Mouse (Mus musculus): ENCODE measurements around the gene Acsf2. TPM values are rescaled to one million over a fixed set of nuclear protein-coding genes. Genes with fewer than 3 reads are reported as not detected.

Acsf2 gene
- polyA plus RNA-seq, 1 experiment from 2014 or later, result 4.1 TPM

- no peak overlapping the region for H3K4me3 ChIP-seq
- H3K36me3 ChIP-seq (replicated peaks), result peaks cover 17% of the 10 kb centered on the region
- H3K27ac ChIP-seq (replicated peaks), result no peak overlapping the region
- no peaks in the 10 kb centered on the region for H3K27me3 ChIP-seq (replicated peaks; ENCODE audit: low read depth, poor library complexity, severe bottlenecking)
- WGBS, result 61% methylated on average over 8 of the region's 8 CpGs
- DNase-seq (ENCODE audit: low spot score), result no peak
- H3K4me1 ChIP-seq, result peaks cover 8% of the 10 kb centered on the region
- no peaks in the 10 kb centered on the region for H3K9me3 ChIP-seq
Measured at GRCm38 (mm10) chr11:94538733-94539292, 62.9 kb downstream of the Acsf2 start.

GRCm38 (mm10) chr11:94533171-94533570, 68.5 kb downstream of the Acsf2 start:
- no peak overlapping the region for H3K4me3 ChIP-seq
- WGBS, result 81% methylated on average over 8 of the region's 8 CpGs

DNA sequence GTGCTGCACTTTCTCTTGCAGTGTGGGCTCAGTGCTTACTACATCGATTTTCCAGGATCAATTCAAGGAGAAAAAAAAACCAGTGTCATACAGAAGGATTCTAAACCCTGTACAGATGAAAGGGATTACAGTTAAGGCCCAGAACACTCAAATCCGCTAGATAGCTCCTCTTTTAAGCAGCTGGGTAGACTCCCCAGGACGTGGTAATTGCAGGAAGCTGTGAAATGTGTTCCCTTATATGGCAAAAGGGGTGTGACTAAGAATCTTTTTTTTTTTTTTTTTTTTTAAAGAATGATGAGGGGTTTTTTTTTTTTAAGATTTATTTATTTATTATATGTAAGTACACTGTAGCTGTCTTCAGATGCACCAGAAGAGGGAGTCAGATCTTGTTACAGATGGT, 72.8 kb downstream of the Acsf2 start:
- no peak overlapping the region for H3K4me3 ChIP-seq
- no peaks in the 10 kb centered on the region for H3K36me3 ChIP-seq (replicated peaks)
- DNase-seq (ENCODE audit: low spot score), result no peak
- H3K27ac ChIP-seq (replicated peaks), result no peak overlapping the region
- H3K4me1 ChIP-seq, result peaks cover 30% of the 10 kb centered on the region
- 49% methylated on average over 3 of the region's 3 CpGs for WGBS
- H3K27me3 ChIP-seq (replicated peaks; ENCODE audit: low read depth, poor library complexity, severe bottlenecking), result no peaks in the 10 kb centered on the region
- H3K9me3 ChIP-seq, result no peaks in the 10 kb centered on the region

More at GRCm38 (mm10) chr11:94533171-94533570, 68.5 kb downstream of the Acsf2 start:
- Histone ChIP-seq H3K36me3 (replicated peaks) (no peaks in the 10 kb centered on the region), H3K9me3 (no peaks in the 10 kb centered on the region), H3K27me3 (replicated peaks; ENCODE audit: low read depth, poor library complexity, severe bottlenecking) (no peaks in the 10 kb centered on the region), H3K4me1 (peaks cover 6% of the 10 kb centered on the region), H3K27ac (replicated peaks) (no peak overlapping the region)
- DNase-seq (ENCODE audit: low spot score), result no peak

DNA sequence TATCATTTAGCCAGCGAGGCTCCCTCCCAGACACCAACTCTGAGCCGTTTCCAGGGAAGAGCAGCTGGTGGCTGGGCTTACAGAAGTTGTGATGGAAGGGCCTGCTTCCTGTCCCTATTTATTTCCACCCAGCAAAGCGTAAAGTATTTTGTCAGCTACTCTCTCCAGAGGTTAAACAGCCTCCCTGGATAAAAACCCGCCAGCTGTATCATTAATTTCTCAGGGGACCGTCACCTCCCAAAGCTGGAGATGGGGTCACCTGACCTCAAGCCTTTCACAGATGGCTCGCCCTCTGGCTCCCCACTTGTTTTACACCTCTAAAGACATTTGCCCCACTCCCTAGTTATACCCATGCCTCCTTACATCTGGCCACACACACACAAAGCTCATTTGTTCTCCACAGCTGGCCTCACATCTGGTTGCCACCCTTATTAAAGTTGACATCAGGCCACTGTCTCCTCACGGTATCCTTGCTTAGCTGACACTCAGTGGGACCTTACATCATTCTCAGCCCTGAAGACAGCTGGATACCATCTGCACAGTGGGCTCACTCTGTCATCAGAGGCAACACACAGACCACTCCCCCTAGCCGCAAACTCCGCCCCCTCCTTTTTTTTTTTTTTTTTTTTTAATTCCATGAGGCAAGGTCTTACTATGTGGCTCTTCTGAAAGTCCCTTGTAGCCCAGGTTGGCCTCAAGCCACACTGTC, 75.3 kb downstream of the Acsf2 start:
- whole genome bisulfite sequencing, result 33% methylated on average over 9 of the region's 9 CpGs
- 0 out of 2 replicates have a peak overlapping the region, but pooled peaks have one; percentile 24 for H3K27ac ChIP-seq (replicated peaks)

GRCm38 (mm10) chr11:94521219-94521843, 80.3 kb downstream of the Acsf2 start, which contains the start of gene Mycbpap:
Mycbpap (minus strand) TSS chr11:94521742.
- Histone ChIP-seq H3K27me3 (replicated peaks; ENCODE audit: low read depth, poor library complexity, severe bottlenecking) (peaks cover 12% of the 10 kb centered on the region; the same call in 1 of the 2 replicates), H3K27ac (replicated peaks) (peak within 1 kb of the TSS; percentile 86), H3K4me3 (peak within 1 kb of the TSS; percentile 67), H3K9me3 (no peaks in the 10 kb centered on the region), H3K36me3 (replicated peaks) (no peaks in the 10 kb centered on the region), H3K4me1 (peaks cover 44% of the 10 kb centered on the region)
- WGBS, result under 1% methylated on average over 42 of the region's 42 CpGs
- DNase-seq (ENCODE audit: low spot score), result peak; percentile 80

More for the DNA sequence above, 75.3 kb downstream of the Acsf2 start:
- Histone ChIP-seq H3K4me3 (no peak overlapping the region), H3K36me3 (replicated peaks) (no peaks in the 10 kb centered on the region), H3K9me3 (no peaks in the 10 kb centered on the region), H3K27me3 (replicated peaks; ENCODE audit: low read depth, poor library complexity, severe bottlenecking) (peaks cover 12% of the 10 kb centered on the region; the same call in 1 of the 2 replicates), H3K4me1 (peaks cover 31% of the 10 kb centered on the region)
- DNase-seq (ENCODE audit: low spot score), result peak; percentile 69

- no peaks in the 10 kb centered on the region for H3K27me3 ChIP-seq (replicated peaks; ENCODE audit: low read depth, poor library complexity, severe bottlenecking)
- DNase-seq (ENCODE audit: low spot score), result no peak
- H3K9me3 ChIP-seq, result 0 out of 2 replicates have a peak, but pooled peaks cover 2% of the 10 kb centered on the region
- 69% methylated on average over 9 of the region's 9 CpGs for WGBS
- no peak overlapping the region for H3K4me3 ChIP-seq
- peaks cover 9% of the 10 kb centered on the region; the same call in 1 of the 2 replicates for H3K4me1 ChIP-seq
- H3K27ac ChIP-seq (replicated peaks), result no peak overlapping the region
- no peaks in the 10 kb centered on the region for H3K36me3 ChIP-seq (replicated peaks)
Measured at GRCm38 (mm10) chr11:94513452-94513851, 88.2 kb downstream of the Acsf2 start.

- H3K27ac ChIP-seq (replicated peaks), result no peak overlapping the region
- H3K36me3 ChIP-seq (replicated peaks), result no peaks in the 10 kb centered on the region
- H3K4me1 ChIP-seq, result peaks cover 8% of the 10 kb centered on the region; the same call in 1 of the 2 replicates
- WGBS, result 93% methylated on average over 10 of the region's 10 CpGs
- 0 out of 2 replicates have a peak, but pooled peaks cover 2% of the 10 kb centered on the region for H3K9me3 ChIP-seq
- H3K27me3 ChIP-seq (replicated peaks; ENCODE audit: low read depth, poor library complexity, severe bottlenecking), result no peaks in the 10 kb centered on the region
- DNase-seq (ENCODE audit: low spot score), result no peak
- H3K4me3 ChIP-seq, result no peak overlapping the region
Measured at GRCm38 (mm10) chr11:94508976-94509375, 92.7 kb downstream of the Acsf2 start.

Other genes with a start within 250 kb of the Acsf2 start
- gene Abcc3, start 208.9 kb downstream of the Acsf2 start, polyA plus RNA-seq (2016; fragmentation: Nextera tagmentation; extraction: Ambion mirVana), result 0.23 and 0.24 TPM in 2 replicates
- 6.5 and 13.5 TPM in 2 replicates for gene Cacna1g, start 127.7 kb downstream of the Acsf2 start, polyA plus RNA-seq (2016; fragmentation: Nextera tagmentation; extraction: Ambion mirVana)
- gene Spata20, start 115.7 kb downstream of the Acsf2 start, polyA plus RNA-seq (2016; fragmentation: Nextera tagmentation; extraction: Ambion mirVana), result not detected in 2 replicates
- 4.5 and 4.7 TPM in 2 replicates for gene Epn3, start 101.9 kb downstream of the Acsf2 start, polyA plus RNA-seq (2016; fragmentation: Nextera tagmentation; extraction: Ambion mirVana)
- 2.7 and 3.6 TPM in 2 replicates for gene Mycbpap, start 80.1 kb downstream of the Acsf2 start, polyA plus RNA-seq (2016; fragmentation: Nextera tagmentation; extraction: Ambion mirVana)
- gene Rsad1, start 52.6 kb downstream of the Acsf2 start, polyA plus RNA-seq (2016; fragmentation: Nextera tagmentation; extraction: Ambion mirVana), result 4.5 and 5.1 TPM in 2 replicates
- gene Chad, start 36.8 kb downstream of the Acsf2 start, polyA plus RNA-seq (2016; fragmentation: Nextera tagmentation; extraction: Ambion mirVana), result 0.09 and 0.11 TPM in 2 replicates
- 258 and 280 TPM in 2 replicates for gene Lrrc59, start 27.9 kb upstream of the Acsf2 start, polyA plus RNA-seq (2016; fragmentation: Nextera tagmentation; extraction: Ambion mirVana)
- 141 and 153 TPM in 2 replicates for gene Mrpl27, start 51.9 kb upstream of the Acsf2 start, polyA plus RNA-seq (2016; fragmentation: Nextera tagmentation; extraction: Ambion mirVana)
- 58.6 and 59.4 TPM in 2 replicates for gene Eme1, start 52.1 kb upstream of the Acsf2 start, polyA plus RNA-seq (2016; fragmentation: Nextera tagmentation; extraction: Ambion mirVana)
- 15.1 and 16.3 TPM in 2 replicates for gene Xylt2, start 75.6 kb upstream of the Acsf2 start, polyA plus RNA-seq (2016; fragmentation: Nextera tagmentation; extraction: Ambion mirVana)
- not detected in 2 replicates for gene Gm11541, start 102.6 kb upstream of the Acsf2 start, polyA plus RNA-seq (2016; fragmentation: Nextera tagmentation; extraction: Ambion mirVana)
- gene Cdc34b, start 139.9 kb upstream of the Acsf2 start, polyA plus RNA-seq (2016; fragmentation: Nextera tagmentation; extraction: Ambion mirVana), result 0.29 and 0.40 TPM in 2 replicates
- gene Tmem92, start 180.8 kb upstream of the Acsf2 start, polyA plus RNA-seq (2016; fragmentation: Nextera tagmentation; extraction: Ambion mirVana), result not detected in 2 replicates

Data from embryonic facial prominence, embryonic 10.5 days (tissue).